Mouse (Mus musculus): ENCODE data around the gene Patz1. TPM values are rescaled to one million over a fixed set of nuclear protein-coding genes. Genes with fewer than 3 reads are reported as not detected.

Patz1 gene
- polyA plus RNA-seq, 1 experiment from 2014 or later: 61.7 TPM

- no peak overlapping the region for H3K4me2 ChIP-seq (ENCODE audit: low read length)
- no peaks in the 10 kb centered on the region for H3K27me3 ChIP-seq (replicated peaks; ENCODE audit: control insufficient read depth, insufficient read depth, low read length)
- peaks cover 20% of the 10 kb centered on the region for H3K36me3 ChIP-seq (ENCODE audit: control insufficient read depth, insufficient read depth, low read length)
- no peaks in the 10 kb centered on the region for H3K9me3 ChIP-seq (replicated peaks; ENCODE audit: control insufficient read depth, low read length)
- DNase-seq (ENCODE audit: low spot score) (peak; percentile 67), ATAC-seq (peak; percentile 61)
- H3K27ac ChIP-seq (ENCODE audit: low read depth, low read length): peak overlapping the region; percentile 80
- H3K4me1 ChIP-seq (ENCODE audit: control insufficient read depth, insufficient read depth, low read length): peaks cover 12% of the 10 kb centered on the region
- WGBS: 7% methylated on average over 12 of the region's 12 CpGs
- H3K4me3 ChIP-seq (ENCODE audit: low read depth, low read length): no peak overlapping the region
- H3K9ac ChIP-seq (ENCODE audit: low read length): peak overlapping the region; percentile 37; the same call in 1 of the 2 replicates
These were observed 48.7 kb downstream of the Patz1 start for GRCm38 (mm10) chr11:3337173-3337955.

GRCm38 (mm10) chr11:3337961-3338360, 49.3 kb downstream of the Patz1 start:
- peak; percentile 1; the same call in 1 of the 2 replicates for ATAC-seq
- no peak for DNase-seq (ENCODE audit: low spot score)
- Histone ChIP-seq H3K4me2 (ENCODE audit: low read length) (no peak overlapping the region), H3K9me3 (replicated peaks; ENCODE audit: control insufficient read depth, low read length) (no peaks in the 10 kb centered on the region), H3K9ac (ENCODE audit: low read length) (peak overlapping the region; percentile 37; the same call in 1 of the 2 replicates), H3K27ac (ENCODE audit: low read depth, low read length) (peak overlapping the region; percentile 80; the same call in 1 of the 2 replicates), H3K4me1 (ENCODE audit: control insufficient read depth, insufficient read depth, low read length) (peaks cover 8% of the 10 kb centered on the region), H3K27me3 (replicated peaks; ENCODE audit: control insufficient read depth, insufficient read depth, low read length) (no peaks in the 10 kb centered on the region), H3K4me3 (ENCODE audit: low read depth, low read length) (no peak overlapping the region), H3K36me3 (ENCODE audit: control insufficient read depth, insufficient read depth, low read length) (peaks cover 26% of the 10 kb centered on the region)
- WGBS: 44% methylated on average over 5 of the region's 5 CpGs

GRCm38 (mm10) chr11:3341476-3341875, 52.8 kb downstream of the Patz1 start:
- no peak overlapping the region for H3K4me2 ChIP-seq (ENCODE audit: low read length)
- no peaks in the 10 kb centered on the region for H3K9me3 ChIP-seq (replicated peaks; ENCODE audit: control insufficient read depth, low read length)
- ATAC-seq (no peak), DNase-seq (ENCODE audit: low spot score) (no peak)
- 76% methylated on average over 5 of the region's 5 CpGs for WGBS
- no peaks in the 10 kb centered on the region for H3K27me3 ChIP-seq (replicated peaks; ENCODE audit: control insufficient read depth, insufficient read depth, low read length)
- H3K4me1 ChIP-seq (ENCODE audit: control insufficient read depth, insufficient read depth, low read length): peaks cover 8% of the 10 kb centered on the region
- peaks cover 43% of the 10 kb centered on the region for H3K36me3 ChIP-seq (ENCODE audit: control insufficient read depth, insufficient read depth, low read length)
- H3K9ac ChIP-seq (ENCODE audit: low read length): no peak overlapping the region
- no peak overlapping the region for H3K27ac ChIP-seq (ENCODE audit: low read depth, low read length)
- H3K4me3 ChIP-seq (ENCODE audit: low read depth, low read length): no peak overlapping the region

DNA sequence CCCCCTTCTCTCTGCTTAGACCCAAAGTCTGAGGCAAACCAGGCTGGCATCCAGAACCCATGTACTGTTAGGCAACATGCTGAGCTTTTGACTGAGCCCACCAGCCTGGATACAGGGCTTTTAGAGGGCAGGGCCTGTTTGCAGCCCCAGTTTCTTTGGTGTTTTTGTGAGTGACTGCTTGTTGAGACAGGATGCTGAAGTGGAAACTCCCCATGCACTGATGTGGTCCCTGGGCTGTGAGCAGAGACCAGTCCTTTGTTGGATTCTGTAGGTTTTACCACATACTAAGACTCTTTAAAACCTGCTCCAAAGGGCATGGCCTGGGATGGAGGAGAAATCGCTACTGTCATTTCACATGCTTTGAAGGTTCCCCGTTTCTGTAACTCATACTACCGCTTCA, 56.2 kb downstream of the Patz1 start:
- Histone ChIP-seq H3K27me3 (replicated peaks; ENCODE audit: control insufficient read depth, insufficient read depth, low read length) (no peaks in the 10 kb centered on the region), H3K4me2 (ENCODE audit: low read length) (no peak overlapping the region), H3K4me1 (ENCODE audit: control insufficient read depth, insufficient read depth, low read length) (no peaks in the 10 kb centered on the region), H3K9ac (ENCODE audit: low read length) (no peak overlapping the region), H3K36me3 (ENCODE audit: control insufficient read depth, insufficient read depth, low read length) (peaks cover 62% of the 10 kb centered on the region), H3K27ac (ENCODE audit: low read depth, low read length) (no peak overlapping the region), H3K9me3 (replicated peaks; ENCODE audit: control insufficient read depth, low read length) (no peaks in the 10 kb centered on the region), H3K4me3 (ENCODE audit: low read depth, low read length) (no peak overlapping the region)
- 93% methylated on average over 3 of the region's 3 CpGs for WGBS
- DNase-seq (ENCODE audit: low spot score) (no peak), ATAC-seq (no peak)

- ATAC-seq: no peak
- H3K27ac ChIP-seq (ENCODE audit: low read depth, low read length): no peak overlapping the region
- WGBS: 93% methylated on average over 7 of the region's 7 CpGs
- no peaks in the 10 kb centered on the region for H3K4me1 ChIP-seq (ENCODE audit: control insufficient read depth, insufficient read depth, low read length)
- DNase-seq (ENCODE audit: low spot score): no peak
- H3K4me3 ChIP-seq (ENCODE audit: low read depth, low read length): no peak overlapping the region
- H3K4me2 ChIP-seq (ENCODE audit: low read length): no peak overlapping the region
- H3K27me3 ChIP-seq (replicated peaks; ENCODE audit: control insufficient read depth, insufficient read depth, low read length): no peaks in the 10 kb centered on the region
- H3K36me3 ChIP-seq (ENCODE audit: control insufficient read depth, insufficient read depth, low read length): peaks cover 74% of the 10 kb centered on the region
- H3K9ac ChIP-seq (ENCODE audit: low read length): no peak overlapping the region
- no peaks in the 10 kb centered on the region for H3K9me3 ChIP-seq (replicated peaks; ENCODE audit: control insufficient read depth, low read length)
These were observed 57.7 kb downstream of the Patz1 start for GRCm38 (mm10) chr11:3346351-3346750.

DNA sequence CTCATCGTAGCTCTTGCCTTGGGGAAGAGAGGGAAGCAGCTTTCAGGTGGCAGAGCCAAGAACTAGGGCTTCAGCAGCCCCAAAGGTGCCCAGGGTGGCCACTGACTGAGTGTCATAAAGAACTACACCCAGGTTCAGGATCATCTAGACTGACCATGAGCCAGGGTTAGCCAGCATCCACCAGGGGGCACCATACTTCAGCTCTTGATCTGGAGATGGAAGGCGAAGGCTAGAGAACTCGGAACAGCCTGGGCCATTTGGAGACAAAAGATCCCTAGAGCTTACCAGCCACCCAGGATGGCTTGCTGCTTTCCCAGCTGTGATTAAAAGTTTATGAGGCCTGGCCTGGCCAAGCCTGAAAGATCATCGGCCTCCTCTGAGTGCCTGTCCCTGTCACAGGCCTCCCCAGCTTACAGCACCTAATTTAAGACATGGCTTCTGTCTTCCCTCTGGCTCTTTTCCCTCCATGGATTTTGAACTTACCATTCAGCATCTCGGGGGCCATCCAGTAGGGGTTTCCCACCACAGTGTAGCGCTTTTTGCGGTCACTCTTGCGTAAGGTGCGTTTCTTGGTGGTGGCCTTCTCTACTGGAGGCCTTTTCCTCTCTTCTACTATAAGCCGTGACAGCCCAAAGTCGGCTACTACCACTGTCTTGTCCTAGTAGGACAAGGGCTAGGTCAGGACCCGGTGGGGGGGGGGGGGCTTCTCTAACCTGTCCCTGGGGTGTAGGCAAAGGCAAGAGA, 58.6 kb downstream of the Patz1 start:
- H3K27ac ChIP-seq (ENCODE audit: low read depth, low read length): no peak overlapping the region

GRCm38 (mm10) chr11:3347835-3348195, 59.1 kb downstream of the Patz1 start:
- ATAC-seq (no peak), DNase-seq (ENCODE audit: low spot score) (no peak)
- Histone ChIP-seq H3K27ac (ENCODE audit: low read depth, low read length) (no peak overlapping the region), H3K9ac (ENCODE audit: low read length) (no peak overlapping the region), H3K4me2 (ENCODE audit: low read length) (no peak overlapping the region), H3K4me3 (ENCODE audit: low read depth, low read length) (no peak overlapping the region), H3K4me1 (ENCODE audit: control insufficient read depth, insufficient read depth, low read length) (no peaks in the 10 kb centered on the region), H3K9me3 (replicated peaks; ENCODE audit: control insufficient read depth, low read length) (no peaks in the 10 kb centered on the region), H3K36me3 (ENCODE audit: control insufficient read depth, insufficient read depth, low read length) (peaks cover 74% of the 10 kb centered on the region), H3K27me3 (replicated peaks; ENCODE audit: control insufficient read depth, insufficient read depth, low read length) (no peaks in the 10 kb centered on the region)

More for the DNA sequence above, 58.6 kb downstream of the Patz1 start:
- H3K4me2 ChIP-seq (ENCODE audit: low read length): no peak overlapping the region
- 58% methylated on average over 12 of the region's 12 CpGs for WGBS
- DNase-seq (ENCODE audit: low spot score) (peak; percentile 91), ATAC-seq (peak; percentile 71)
- H3K9me3 ChIP-seq (replicated peaks; ENCODE audit: control insufficient read depth, low read length): no peaks in the 10 kb centered on the region
- no peaks in the 10 kb centered on the region for H3K4me1 ChIP-seq (ENCODE audit: control insufficient read depth, insufficient read depth, low read length)
- H3K27me3 ChIP-seq (replicated peaks; ENCODE audit: control insufficient read depth, insufficient read depth, low read length): no peaks in the 10 kb centered on the region
- no peak overlapping the region for H3K9ac ChIP-seq (ENCODE audit: low read length)
- H3K4me3 ChIP-seq (ENCODE audit: low read depth, low read length): no peak overlapping the region
- peaks cover 74% of the 10 kb centered on the region for H3K36me3 ChIP-seq (ENCODE audit: control insufficient read depth, insufficient read depth, low read length)

DNA sequence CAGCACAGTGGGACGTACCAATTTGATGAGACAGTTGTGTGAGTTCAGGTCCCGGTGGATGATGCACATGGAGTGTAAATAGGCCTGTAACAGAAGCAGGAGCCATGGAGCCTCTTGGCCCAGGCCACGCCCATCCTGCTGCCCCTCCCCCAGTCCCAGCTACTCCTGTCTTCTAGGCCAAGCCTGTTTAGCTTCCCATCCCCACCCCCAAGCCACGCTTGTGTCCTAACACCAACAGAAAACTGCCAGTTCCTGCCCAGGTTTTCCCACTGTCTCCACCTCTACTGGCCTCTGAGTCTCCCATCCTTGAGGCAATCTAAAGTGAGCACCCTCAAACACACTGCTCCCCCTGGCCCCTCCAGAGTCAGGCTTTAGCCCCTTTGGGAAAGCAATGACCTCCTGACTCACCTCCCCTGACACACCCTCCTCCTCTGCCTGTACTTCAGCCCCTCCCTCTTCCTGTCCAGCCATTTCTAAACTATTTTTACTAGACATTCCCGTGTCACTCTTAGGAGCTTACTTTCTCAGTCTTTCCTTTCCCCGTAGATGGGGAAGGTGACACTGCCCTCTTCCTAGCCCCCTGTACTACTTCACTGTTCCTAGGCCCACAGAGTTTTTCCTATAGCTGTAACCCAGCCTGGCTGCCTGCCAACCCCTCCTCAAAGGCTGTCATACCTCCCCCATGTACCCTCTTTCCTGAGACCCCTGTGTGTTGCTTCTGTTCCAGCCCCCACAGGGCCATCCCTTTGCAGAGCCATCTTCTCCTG, 60.1 kb downstream of the Patz1 start:
- Histone ChIP-seq H3K36me3 (ENCODE audit: control insufficient read depth, insufficient read depth, low read length) (peaks cover 78% of the 10 kb centered on the region), H3K9me3 (replicated peaks; ENCODE audit: control insufficient read depth, low read length) (no peaks in the 10 kb centered on the region), H3K4me2 (ENCODE audit: low read length) (no peak overlapping the region), H3K4me1 (ENCODE audit: control insufficient read depth, insufficient read depth, low read length) (no peaks in the 10 kb centered on the region), H3K27ac (ENCODE audit: low read depth, low read length) (no peak overlapping the region), H3K9ac (ENCODE audit: low read length) (no peak overlapping the region), H3K27me3 (replicated peaks; ENCODE audit: control insufficient read depth, insufficient read depth, low read length) (no peaks in the 10 kb centered on the region), H3K4me3 (ENCODE audit: low read depth, low read length) (no peak overlapping the region)
- ATAC-seq (no peak), DNase-seq (ENCODE audit: low spot score) (no peak)
- WGBS: 49% methylated on average over 6 of the region's 6 CpGs

Measured in forebrain, embryonic 14.5 days (tissue).